Mouse (Mus musculus) heart, embryonic 12.5 days (tissue): Measurements from ENCODE around the gene Vmn1r205. TPM values are rescaled to one million over a fixed set of nuclear protein-coding genes. Genes with fewer than 3 reads are reported as not detected.
"Not testable (repeated sequence)": the region's sequence is repeated elsewhere in the genome, so short reads cannot be mapped to it uniquely, and the experiment has no call there.

ENCODE experiments used
- ATAC-seq: fragments of 200-750 bp; cut with Nextera tagmentation; 2 replicates; pipeline ENCODE4 v1.8.0; 2017; ENCODE audit warnings: moderate TSS enrichment, moderate library complexity; ENCODE audit not compliant: insufficient number of reproducible peaks, low FRiP score
- H3K27ac ChIP-seq: fragments of 300-500 bp; sonication (generic); 2 replicates; pipeline ENCODE4 v1.5.1; 2016; ENCODE audit warnings: mild to moderate bottlenecking, moderate library complexity; ENCODE audit not compliant: poor library complexity, severe bottlenecking
- H3K27me3 ChIP-seq: fragments of 300-500 bp; sonication (generic); replicated peaks from 2 replicates; pipeline ENCODE4 v1.6.1; 2016; ENCODE audit warnings: mild to moderate bottlenecking, moderate library complexity
- H3K36me3 ChIP-seq: fragments of 300-500 bp; sonication (generic); 2 replicates; pipeline ENCODE4 v1.6.1; 2016; ENCODE audit warnings: mild to moderate bottlenecking, moderate library complexity
- H3K4me1 ChIP-seq: fragments of 300-500 bp; sonication (generic); replicated peaks from 2 replicates; pipeline ENCODE4 v1.6.1; 2016; ENCODE audit warnings: mild to moderate bottlenecking
- H3K4me2 ChIP-seq: fragments of 300-500 bp; sonication (generic); 2 replicates; pipeline ENCODE4 v1.6.1; 2016; ENCODE audit warnings: mild to moderate bottlenecking, moderate library complexity
- H3K4me3 ChIP-seq: fragments of 300-500 bp; sonication (generic); 2 replicates; pipeline ENCODE4 v1.5.1; 2016; ENCODE audit warnings: mild to moderate bottlenecking
- H3K9ac ChIP-seq: fragments of 300-500 bp; sonication (generic); 2 replicates; pipeline ENCODE4 v1.6.1; 2016; ENCODE audit warnings: mild to moderate bottlenecking, moderate library complexity
- H3K9me3 ChIP-seq: fragments of 300-500 bp; sonication (generic); replicated peaks from 2 replicates; pipeline ENCODE4 v1.6.1; 2016; ENCODE audit warnings: mild to moderate bottlenecking, moderate library complexity
- WGBS: fragments of 180-500 bp; shearing (Covaris S2); methylation state at CpG from one replicate; pipeline ENCODE4 v1.1.7; 2016; 5-methylcytosine and 5-hydroxymethylcytosine counted together
- polyA plus RNA-seq: library from polyadenylated mRNA; unstranded; fragments of >200 nt; fragmentation: Nextera tagmentation; extraction: Ambion mirVana; gene quantifications from 2 replicates; pipeline ENCODE4 v1.2.1, GENCODE M21; 2016

Gene Vmn1r205
- polyA plus RNA-seq: not detected in 2 replicates

DNA sequence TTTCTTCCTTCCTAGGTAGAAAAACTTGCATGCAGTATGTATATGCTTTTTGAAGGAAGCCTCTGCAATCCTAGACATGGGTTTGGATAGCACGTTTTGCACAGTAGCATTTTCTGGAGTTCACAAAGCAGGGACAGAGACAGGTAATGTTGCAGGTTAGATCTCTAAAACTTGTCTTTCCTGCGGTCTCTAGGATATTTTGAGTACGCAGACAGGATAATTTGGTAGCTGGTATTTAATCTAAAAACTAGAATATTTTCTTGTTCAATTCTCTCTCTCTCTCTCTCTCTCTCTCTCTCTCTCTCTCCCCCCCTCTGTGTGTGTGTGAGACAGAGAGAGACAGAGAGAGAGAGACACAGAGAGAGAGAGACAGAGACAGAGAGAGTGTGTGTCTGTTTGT lies at the start of gene Vmn1r205:
Gene Vmn1r205 (minus strand): TSS at position 101 of the 400 bp plus-strand sequence.
- no peak for ATAC-seq
- Histone ChIP-seq H3K4me2 (no peak within 1 kb of the TSS), H3K27ac (no peak within 1 kb of the TSS), H3K9ac (no peak within 1 kb of the TSS), H3K9me3 (no peaks in the 10 kb centered on the region), H3K36me3 (no peaks in the 10 kb centered on the region), H3K4me1 (no peaks in the 10 kb centered on the region), H3K27me3 (no peaks in the 10 kb centered on the region), H3K4me3 (no peak within 1 kb of the TSS)
- WGBS: 75% methylated on average over 3 of the region's 3 CpGs

DNA sequence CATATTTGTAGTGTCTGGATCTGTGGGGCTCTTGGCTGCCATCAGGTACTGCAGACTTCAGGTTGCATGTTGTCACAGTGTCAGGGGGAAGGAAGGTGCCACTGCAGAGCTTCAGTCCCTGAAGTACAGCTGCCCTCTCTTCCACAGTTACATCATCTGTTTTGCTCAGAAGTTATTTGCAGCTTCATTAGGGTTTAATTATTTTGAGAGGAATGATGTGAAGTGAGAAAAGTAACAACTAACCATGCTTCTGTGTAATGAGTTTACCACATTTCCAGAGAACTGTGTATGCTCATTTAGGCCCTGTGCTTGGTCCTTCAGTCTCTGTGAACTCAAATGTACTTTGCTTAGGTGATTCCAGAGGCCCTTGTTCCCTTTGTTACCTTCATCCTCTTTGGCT lies 31.4 kb upstream of the Vmn1r205 start, which contains the start of gene Vmn1r206:
Gene Vmn1r206 (minus strand): TSS at position 101 of the 400 bp plus-strand sequence.
- not testable (repeated sequence) for H3K27me3 ChIP-seq, H3K4me3 ChIP-seq, H3K9me3 ChIP-seq, H3K27ac ChIP-seq, ATAC-seq, H3K4me2 ChIP-seq, H3K36me3 ChIP-seq, H3K9ac ChIP-seq, H3K4me1 ChIP-seq

DNA sequence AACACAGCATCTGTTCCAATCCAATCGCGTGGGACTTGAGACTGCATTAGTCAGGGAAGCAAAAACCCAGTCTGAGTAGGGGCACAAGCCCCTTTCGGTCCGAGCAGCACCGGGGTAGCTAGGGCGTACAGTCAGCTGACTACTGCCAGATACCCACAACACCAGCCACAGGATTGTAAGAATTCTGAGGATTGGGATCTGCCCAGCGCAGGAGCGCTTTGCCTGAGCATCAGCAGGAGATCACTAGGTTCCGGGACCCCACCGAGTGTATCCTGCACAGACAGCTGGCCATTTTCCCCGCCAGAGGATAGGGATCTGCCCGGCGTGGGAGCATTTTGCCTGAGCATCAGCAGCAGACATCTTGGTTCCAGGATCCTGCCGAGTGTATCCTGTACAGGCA lies 9.5 kb downstream of the Vmn1r205 start:
- H3K36me3 ChIP-seq, H3K27me3 ChIP-seq, H3K9me3 ChIP-seq, H3K27ac ChIP-seq, H3K9ac ChIP-seq, H3K4me1 ChIP-seq, ATAC-seq, H3K4me3 ChIP-seq, H3K4me2 ChIP-seq: not testable (repeated sequence)
- 63% methylated on average over 14 of the region's 14 CpGs for WGBS

DNA sequence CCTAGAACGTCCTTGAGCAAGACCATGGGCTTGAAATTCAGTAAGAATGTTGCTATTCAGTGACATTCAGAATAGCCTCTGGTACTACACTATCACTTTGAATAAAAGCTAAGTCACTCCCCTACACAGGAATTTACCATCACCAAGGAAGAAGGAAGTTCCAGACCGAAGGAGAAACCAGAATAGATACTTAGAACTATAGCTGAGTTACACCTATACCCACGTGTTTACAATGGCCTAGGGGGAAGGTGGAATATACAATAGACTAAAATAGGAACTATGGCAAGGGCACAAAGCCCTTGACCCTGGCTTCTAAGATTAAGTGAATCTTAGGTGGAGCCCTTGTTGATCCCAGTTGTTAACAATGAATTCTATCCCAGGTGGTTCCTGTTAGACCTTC lies 17.9 kb downstream of the Vmn1r205 start:
- H3K27me3 ChIP-seq, H3K27ac ChIP-seq, H3K9me3 ChIP-seq, H3K4me3 ChIP-seq, H3K36me3 ChIP-seq, H3K4me2 ChIP-seq, ATAC-seq, H3K9ac ChIP-seq, H3K4me1 ChIP-seq: not testable (repeated sequence)
- WGBS: 70% methylated on average over 3 of the region's 3 CpGs

DNA sequence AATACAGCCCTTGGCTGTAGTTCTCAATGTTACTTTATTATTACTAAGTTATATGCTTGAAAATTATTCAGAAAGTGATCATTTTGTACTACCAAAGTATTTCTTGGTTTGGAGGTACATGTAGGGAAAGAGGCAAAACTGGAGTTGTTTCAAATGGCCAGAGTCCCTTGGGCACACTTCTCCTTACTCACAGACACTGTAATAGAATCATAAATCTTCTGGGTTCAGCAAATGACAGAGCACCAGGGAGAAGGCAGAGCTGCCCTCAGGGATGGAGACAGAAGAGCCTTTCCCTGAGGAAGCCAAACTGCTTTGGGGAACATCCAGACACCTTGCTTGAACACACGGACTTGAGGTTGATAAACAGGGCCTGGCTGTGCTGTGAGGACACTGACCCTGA lies 39.9 kb downstream of the Vmn1r205 start, which contains the start of gene Vmn1r204:
Gene Vmn1r204 (plus strand): TSS at position 301 of the 400 bp plus-strand sequence.
- not testable (repeated sequence) for H3K36me3 ChIP-seq, H3K4me1 ChIP-seq, H3K4me2 ChIP-seq, H3K27ac ChIP-seq, H3K9ac ChIP-seq, H3K9me3 ChIP-seq, H3K27me3 ChIP-seq, H3K4me3 ChIP-seq, ATAC-seq
- 56% methylated on average over 1 of the region's 1 CpGs for WGBS

Other genes with a start within 250 kb of the Vmn1r205 start
- gene Vmn1r198, start 242.6 kb downstream of the Vmn1r205 start, polyA plus RNA-seq: not detected in 2 replicates
- not detected in 2 replicates for gene Vmn1r199, start 213.2 kb downstream of the Vmn1r205 start, polyA plus RNA-seq
- gene Vmn1r200, start 202.6 kb downstream of the Vmn1r205 start, polyA plus RNA-seq: not detected in 2 replicates
- gene Vmn1r201, start 121.1 kb downstream of the Vmn1r205 start, polyA plus RNA-seq: not detected in 2 replicates
- not detected in 2 replicates for gene Vmn1r202, start 87.6 kb downstream of the Vmn1r205 start, polyA plus RNA-seq
- not detected in 2 replicates for gene Vmn1r203, start 74.9 kb downstream of the Vmn1r205 start, polyA plus RNA-seq
- gene Vmn1r204, start 39.8 kb downstream of the Vmn1r205 start, polyA plus RNA-seq: not detected in 2 replicates
- gene Vmn1r206, start 31.3 kb upstream of the Vmn1r205 start, polyA plus RNA-seq: not detected in 2 replicates
- gene Vmn1r207-ps, start 136.6 kb upstream of the Vmn1r205 start, polyA plus RNA-seq: not detected in 2 replicates
- not detected in 2 replicates for gene Vmn1r208, start 184.4 kb upstream of the Vmn1r205 start, polyA plus RNA-seq
- gene Vmn1r209, start 216.7 kb upstream of the Vmn1r205 start, polyA plus RNA-seq: not detected in 2 replicates
- not detected in 2 replicates for gene Vmn1r210, start 238.3 kb upstream of the Vmn1r205 start, polyA plus RNA-seq